Mouse (Mus musculus) bone marrow macrophage, adult 2 months (primary cell): ENCODE results near the gene Lmna. TPM values are rescaled to one million over a fixed set of nuclear protein-coding genes. Genes with fewer than 3 reads are reported as not detected.

Experiments used
- H3K27ac ChIP-seq: 2 replicates; pipeline ENCODE4 v1.5.1; 2012; ENCODE audit warnings: low read depth, low read length; ENCODE audit not compliant: insufficient read depth
- H3K4me1 ChIP-seq: 2 replicates; pipeline ENCODE4 v1.6.1; 2012; ENCODE audit warnings: low read length; ENCODE audit not compliant: control insufficient read depth, insufficient read depth
- H3K4me3 ChIP-seq: 2 replicates; pipeline ENCODE4 v1.5.1; 2012; ENCODE audit warnings: mild to moderate bottlenecking, low read length, moderate library complexity; ENCODE audit not compliant: insufficient read depth
- CTCF ChIP-seq: IDR thresholded peaks from 2 replicates; pipeline ENCODE4 v1.5.1; 2012; ENCODE audit warnings: low read depth, mild to moderate bottlenecking, low read length, moderate library complexity
- POLR2A ChIP-seq: IDR thresholded peaks from 2 replicates; pipeline ENCODE4 v1.6.1; 2012; ENCODE audit warnings: mild to moderate bottlenecking, low read depth, low read length, borderline replicate concordance
- polyA plus RNA-seq: library from polyadenylated mRNA; stranded (reverse); fragments of >200 nt; gene quantifications from 2 replicates; pipeline ENCODE4 v1.2.4, GENCODE M21; 2012; ENCODE audit not compliant: missing spikeins, insufficient read depth, insufficient read length

Lmna gene
- polyA plus RNA-seq, 1 experiment, result 126 TPM

- peak overlapping the region; percentile 89 for H3K4me3 ChIP-seq
- H3K4me1 ChIP-seq, result peaks cover 9% of the 10 kb centered on the region
- peak overlapping the region; percentile 43; the same call in 1 of the 2 replicates for H3K27ac ChIP-seq
- 0 out of 2 replicates have a peak, but pooled peaks have one; percentile 31 for TF ChIP-seq POLR2A
- TF ChIP-seq CTCF, result no peak
Measured at GRCm38 (mm10) chr3:88531348-88532298, 21.9 kb upstream of the Lmna start.

- Histone ChIP-seq H3K27ac (no peak overlapping the region), H3K4me3 (peak overlapping the region; percentile 89; the same call in 1 of the 2 replicates), H3K4me1 (peaks cover 9% of the 10 kb centered on the region)
- TF ChIP-seq CTCF (no peak; the same call in 1 of the 2 replicates), POLR2A (no peak)
Measured at GRCm38 (mm10) chr3:88530082-88530864, 20.5 kb upstream of the Lmna start.

GRCm38 (mm10) chr3:88529204-88530000 lies 19.6 kb upstream of the Lmna start:
- TF ChIP-seq CTCF (no peak), POLR2A (no peak)
- H3K4me1 ChIP-seq, result peaks cover 9% of the 10 kb centered on the region

GRCm38 (mm10) chr3:88528646-88529045 lies 18.9 kb upstream of the Lmna start:
- Histone ChIP-seq H3K4me1 (peaks cover 9% of the 10 kb centered on the region), H3K4me3 (no peak overlapping the region)
- TF ChIP-seq POLR2A, result no peak
- TF ChIP-seq CTCF, result no peak

More at GRCm38 (mm10) chr3:88529204-88530000, 19.6 kb upstream of the Lmna start:
- Histone ChIP-seq H3K4me3 (no peak overlapping the region), H3K27ac (no peak overlapping the region)

GRCm38 (mm10) chr3:88527565-88527964 lies 17.8 kb upstream of the Lmna start:
- Histone ChIP-seq H3K4me3 (no peak overlapping the region), H3K27ac (no peak overlapping the region), H3K4me1 (peaks cover 9% of the 10 kb centered on the region)
- no peak for TF ChIP-seq CTCF
- TF ChIP-seq POLR2A, result no peak

More at GRCm38 (mm10) chr3:88528646-88529045, 18.9 kb upstream of the Lmna start:
- H3K27ac ChIP-seq, result no peak overlapping the region

DNA sequence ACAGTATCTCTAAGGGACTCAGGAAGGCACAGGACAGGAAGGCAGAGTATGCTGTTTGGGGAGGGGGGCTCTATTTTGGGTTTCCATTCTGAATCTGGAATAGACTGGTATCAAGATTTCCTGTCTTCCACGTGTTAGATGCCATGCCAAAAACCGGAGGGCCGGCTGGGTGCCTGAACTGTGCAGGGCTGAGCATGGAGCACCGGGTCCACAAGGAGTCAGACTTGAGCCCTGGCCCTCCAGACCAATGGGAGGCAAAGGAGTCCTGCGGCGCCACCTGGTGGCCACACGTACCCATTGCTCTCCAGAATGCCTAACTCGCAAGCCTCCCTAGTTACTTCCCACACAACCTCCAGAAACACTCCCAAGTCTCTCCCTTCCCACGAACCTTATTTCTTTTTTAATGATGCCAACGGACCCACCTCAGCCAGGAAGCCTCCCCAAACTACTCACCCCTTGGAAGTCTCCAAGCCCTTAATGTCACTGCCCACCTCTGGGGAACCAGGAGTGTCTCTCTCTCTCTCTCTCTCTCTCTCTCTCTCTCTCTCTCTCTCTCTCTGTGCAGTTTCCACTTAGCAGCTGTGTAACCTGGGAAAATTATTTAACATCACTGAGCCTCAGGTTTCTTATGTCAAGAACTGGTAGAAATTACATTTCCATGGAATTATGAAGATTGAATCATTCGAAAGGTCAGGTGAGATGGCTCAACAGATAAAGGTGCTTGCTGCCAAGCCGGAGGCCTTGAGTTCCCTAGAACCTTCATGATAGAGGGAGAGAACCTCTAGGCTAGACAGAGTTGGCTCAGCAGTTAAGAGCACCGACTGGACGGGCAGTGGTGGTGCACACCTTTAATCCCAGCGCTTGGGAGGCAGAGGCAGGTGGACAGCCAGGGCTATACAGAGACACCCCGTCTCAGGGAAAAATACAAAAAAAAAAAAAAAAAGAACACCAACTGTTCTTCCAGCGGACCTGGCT lies 16.7 kb upstream of the Lmna start:
- peaks cover 13% of the 10 kb centered on the region for H3K4me1 ChIP-seq
- H3K27ac ChIP-seq, result no peak overlapping the region
- H3K4me3 ChIP-seq, result no peak overlapping the region
- TF ChIP-seq CTCF (peak; percentile 96), POLR2A (no peak)

GRCm38 (mm10) chr3:88525021-88525420 lies 15.3 kb upstream of the Lmna start:
- peaks cover 12% of the 10 kb centered on the region for H3K4me1 ChIP-seq
- no peak overlapping the region for H3K4me3 ChIP-seq
- H3K27ac ChIP-seq, result no peak overlapping the region
- TF ChIP-seq POLR2A, result no peak
- TF ChIP-seq CTCF, result no peak

DNA sequence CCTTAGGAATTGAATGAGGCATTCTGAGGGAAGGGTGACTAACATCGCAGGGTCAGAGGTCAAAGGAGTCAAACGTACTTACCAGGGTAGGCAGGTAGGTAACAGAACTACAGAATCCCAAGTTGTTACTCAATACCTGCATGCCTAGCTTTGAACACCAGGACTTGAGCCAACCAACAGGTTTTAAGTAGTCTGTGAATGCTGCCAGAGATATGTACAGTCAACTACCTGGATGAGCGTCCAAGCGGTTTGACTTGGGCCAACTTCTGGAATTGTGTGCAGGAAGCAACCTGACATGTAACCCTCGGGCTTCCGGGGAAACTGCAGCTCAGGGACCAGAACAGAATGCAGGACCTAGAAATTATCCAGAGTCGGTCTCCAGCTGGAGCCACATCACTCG lies 13.3 kb upstream of the Lmna start:
- TF ChIP-seq POLR2A (no peak), CTCF (no peak)

More for the DNA sequence above, 13.3 kb upstream of the Lmna start:
- Histone ChIP-seq H3K27ac (no peak overlapping the region), H3K4me3 (no peak overlapping the region), H3K4me1 (peaks cover 12% of the 10 kb centered on the region)
